Mouse (Mus musculus) layer of hippocampus, adult 11-12 months (tissue): Measurements from ENCODE around the gene Fgf3.
"Not testable (repeated sequence)": the region's sequence is repeated elsewhere in the genome, so short reads cannot be mapped to it uniquely, and the experiment has no call there.

ENCODE experiments used
- DNase-seq: peaks from one replicate; pipeline ENCODE4 v3.0.0; 2022; ENCODE audit warnings: low spot score

The Fgf3 gene

DNA sequence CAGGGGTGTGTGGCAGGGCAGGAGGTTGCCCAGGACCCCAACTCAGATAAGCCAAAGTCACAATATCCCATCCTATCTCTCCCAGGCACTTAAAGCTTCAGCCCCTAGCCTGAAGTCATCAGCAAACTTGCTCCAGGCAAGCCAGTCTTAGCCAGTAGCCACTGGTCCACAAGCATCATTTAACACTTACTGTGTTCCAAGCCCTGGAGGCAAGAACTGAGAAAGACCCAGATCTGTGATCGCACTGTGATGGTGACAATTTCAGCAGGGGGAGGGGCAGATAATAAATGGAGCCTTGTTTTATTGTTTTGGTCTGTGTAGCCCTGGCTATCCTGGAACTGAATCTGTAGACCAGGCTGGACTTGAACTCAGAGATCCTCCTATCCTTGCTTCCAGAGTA, 20.8 kb downstream of the Fgf3 start:
- DNase-seq = no peak

DNA sequence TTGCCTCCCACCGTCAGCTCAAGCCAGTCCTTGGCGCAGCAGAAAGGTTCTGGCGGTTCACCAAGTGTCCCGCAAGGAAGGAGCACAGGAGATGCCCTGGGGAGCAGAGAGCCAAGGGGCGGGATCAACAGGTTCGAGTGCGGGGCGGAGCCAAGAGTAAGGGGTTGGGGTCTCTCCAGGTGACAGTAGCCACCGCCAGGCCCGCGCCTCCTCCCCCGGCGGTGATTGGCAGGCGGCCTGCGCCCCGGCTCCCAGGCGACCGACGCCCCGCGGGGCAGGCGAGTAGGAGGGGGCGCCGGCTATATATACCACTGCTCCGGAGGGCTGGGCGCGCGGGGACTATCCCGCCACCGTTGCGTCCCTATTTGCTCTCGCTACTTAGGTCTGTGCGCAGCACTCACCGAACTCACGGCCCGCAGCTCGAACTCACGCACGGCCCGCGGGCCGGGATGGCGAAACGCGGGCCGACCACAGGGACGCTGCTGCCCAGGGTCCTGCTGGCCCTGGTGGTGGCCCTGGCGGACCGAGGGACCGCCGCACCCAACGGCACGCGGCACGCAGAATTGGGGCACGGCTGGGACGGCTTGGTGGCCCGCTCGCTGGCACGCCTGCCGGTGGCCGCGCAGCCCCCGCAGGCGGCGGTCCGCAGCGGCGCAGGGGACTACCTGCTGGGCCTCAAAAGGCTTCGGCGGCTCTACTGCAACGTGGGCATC, 23.3 kb downstream of the Fgf3 start:
- no peak for DNase-seq

DNA sequence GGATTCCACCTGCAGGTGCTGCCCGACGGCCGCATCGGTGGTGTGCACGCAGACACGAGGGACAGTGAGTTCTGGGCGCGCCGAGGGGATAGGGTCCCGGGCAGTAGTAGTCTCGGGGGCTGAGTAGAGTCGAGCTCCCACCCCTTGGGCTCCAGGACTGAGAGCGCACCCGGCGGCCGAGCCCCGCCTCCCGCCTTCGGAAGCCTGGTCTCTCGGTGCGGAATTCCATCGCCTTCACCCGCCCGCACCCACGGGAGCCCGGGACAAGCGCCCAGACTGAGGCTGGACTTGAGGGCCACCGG, 23.8 kb downstream of the Fgf3 start:
- no peak for DNase-seq

DNA sequence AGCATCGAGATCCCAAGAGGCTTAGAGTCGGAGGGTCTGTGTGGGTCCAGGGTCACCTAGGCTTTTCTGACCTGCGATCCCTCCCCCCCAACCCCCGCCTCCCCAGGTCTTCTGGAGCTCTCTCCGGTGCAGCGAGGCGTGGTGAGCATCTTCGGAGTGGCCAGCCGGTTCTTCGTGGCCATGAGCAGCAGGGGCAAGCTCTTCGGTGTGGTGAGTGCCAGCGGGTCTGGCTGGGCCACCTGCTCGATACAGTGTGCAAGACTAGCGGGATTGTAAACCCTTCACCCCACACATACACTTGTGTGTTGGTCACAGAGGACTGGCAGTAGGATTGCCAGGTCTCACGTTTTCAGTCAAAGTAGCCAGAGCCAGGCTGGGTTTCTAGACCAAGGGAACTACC, 24.2 kb downstream of the Fgf3 start:
- DNase-seq = no peak

DNA sequence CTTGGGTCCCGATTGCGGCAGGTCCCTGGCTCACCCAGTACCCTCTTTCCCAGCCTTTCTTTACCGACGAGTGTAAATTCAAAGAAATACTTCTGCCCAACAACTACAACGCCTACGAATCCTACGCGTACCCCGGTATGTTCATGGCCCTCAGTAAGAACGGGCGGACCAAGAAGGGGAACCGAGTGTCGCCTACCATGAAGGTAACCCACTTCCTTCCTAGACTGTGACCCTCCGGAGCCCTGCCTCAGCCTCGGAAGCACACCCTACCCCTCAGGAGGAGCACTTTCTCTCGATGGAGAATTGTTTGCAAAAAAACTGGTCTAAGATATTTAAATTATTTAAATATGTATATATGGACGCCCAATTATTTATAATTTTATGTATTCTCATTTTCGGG, 24.8 kb downstream of the Fgf3 start:
- no peak for DNase-seq

DNA sequence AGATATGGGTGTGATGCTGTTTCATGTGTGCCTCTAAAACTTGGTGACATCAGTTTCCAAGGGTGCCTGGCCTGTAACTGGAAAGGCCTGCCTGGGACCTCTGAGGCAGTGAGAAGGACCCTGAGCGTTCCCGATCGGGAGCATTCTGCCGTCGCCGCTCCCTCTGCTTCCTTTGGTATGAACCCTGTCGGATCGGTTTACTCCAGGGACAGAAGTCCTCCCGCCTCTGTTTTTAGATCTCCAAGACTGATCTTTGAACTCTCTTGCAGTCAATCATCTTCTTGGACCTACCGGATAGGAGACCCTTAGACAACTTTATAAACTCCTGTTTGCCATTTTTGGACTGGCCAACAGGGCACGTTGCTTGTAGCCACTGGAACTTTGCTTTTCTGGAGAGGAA, 25.3 kb downstream of the Fgf3 start:
- no peak for DNase-seq

DNA sequence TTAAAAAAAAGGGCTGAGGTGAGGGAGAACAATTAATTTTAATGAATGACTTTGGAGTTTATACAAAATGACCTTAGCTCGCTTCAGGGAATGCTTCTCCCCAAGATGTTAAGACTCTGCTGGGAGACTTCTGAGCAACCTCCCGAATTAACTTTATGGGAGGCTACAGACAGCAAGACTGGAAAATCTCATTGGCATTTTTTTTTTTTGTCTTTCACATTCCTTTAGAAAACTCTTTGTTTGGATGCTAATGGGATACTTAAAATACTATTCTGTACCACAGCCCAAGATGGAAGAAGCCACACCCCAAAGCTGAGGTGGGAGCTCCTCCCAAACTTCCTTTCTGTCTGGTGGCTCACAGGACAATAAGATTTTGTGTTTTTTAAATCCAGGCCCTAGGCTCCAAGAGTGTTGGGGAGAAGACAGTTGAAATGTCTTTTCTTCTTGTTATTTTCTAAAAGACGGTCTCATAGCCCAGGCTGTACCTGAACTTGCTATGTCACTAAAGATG, 26.3 kb downstream of the Fgf3 start:
- no peak for DNase-seq

DNA sequence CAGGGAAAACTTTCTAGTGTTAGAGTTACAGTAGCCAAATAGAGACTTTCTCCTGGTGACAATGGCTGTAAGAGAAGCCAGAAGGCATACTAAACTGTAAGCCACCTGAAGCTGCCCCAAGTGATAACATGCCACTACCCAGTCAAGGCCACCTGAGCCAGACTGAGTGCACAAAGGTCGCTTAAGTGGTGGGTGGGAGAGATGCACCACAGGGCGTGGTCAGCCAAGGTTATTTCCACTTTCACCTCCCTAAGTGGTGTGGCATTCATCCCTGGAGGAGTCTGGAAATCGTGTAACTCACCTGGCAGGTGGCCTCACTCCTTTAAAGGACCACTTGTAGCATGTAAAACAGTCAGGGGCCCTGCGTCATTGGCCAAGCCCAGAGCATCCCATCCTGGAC, 29.3 kb downstream of the Fgf3 start:
- DNase-seq = no peak

DNA sequence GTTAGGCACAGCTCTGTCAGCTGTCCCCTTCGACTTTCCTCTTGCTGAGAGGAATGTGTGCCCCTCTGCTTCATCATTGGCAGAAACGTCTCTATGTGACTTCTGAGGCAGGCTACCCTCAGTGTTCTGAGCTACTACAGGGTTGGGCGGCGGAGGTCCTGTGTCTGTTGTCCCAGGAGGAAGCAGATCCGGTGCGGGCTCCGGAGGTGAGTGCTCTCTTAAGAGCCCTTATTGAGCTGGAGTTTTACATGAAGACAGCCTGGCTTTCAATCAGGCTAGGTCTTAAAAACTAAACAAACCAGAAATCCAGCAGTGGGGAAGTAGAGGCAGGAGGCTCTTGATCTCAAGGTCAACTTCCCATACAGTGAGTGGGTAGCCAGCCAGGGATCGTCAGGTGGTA, 29.7 kb downstream of the Fgf3 start:
- DNase-seq = no peak

DNA sequence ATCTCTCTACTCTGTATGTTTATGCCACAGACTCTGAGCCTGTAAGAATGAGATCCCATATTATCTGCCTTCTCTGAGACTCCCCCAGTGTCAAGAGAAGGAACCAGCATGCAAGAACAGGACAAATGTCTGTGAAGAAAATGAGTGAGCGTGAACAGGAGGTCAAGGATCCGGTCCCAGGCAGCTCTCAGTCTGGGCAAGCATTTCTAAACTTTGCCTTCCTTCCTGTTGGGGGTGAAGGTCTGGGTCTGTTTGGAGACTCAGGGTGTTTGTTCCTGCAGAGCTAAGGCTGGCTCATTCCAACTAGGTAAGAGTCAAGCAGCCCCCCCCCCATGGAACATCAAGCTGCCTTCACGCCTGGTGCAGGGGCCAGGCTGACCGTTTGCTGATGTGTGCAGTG, 34.5 kb downstream of the Fgf3 start:
- DNase-seq = no peak

DNA sequence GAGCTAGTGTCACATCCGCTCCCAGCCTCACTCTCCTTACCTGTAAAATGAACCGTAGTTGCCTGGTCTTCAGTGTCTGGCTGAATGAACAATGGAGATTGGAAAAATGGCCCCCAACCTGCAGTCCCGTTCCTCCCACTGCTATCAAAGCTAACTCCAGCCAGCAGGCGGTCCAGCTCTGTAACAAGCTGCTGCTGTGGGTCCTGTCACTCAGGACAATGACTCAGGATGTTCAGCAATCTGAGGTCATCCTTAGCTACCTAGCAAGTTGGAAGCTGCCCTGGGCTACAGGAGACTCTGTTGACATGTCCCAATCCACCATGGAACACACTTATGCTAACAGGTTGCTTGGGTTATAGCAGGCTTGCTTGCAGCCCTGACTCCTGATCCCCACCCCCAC, 35.3 kb downstream of the Fgf3 start:
- DNase-seq = no peak

DNA sequence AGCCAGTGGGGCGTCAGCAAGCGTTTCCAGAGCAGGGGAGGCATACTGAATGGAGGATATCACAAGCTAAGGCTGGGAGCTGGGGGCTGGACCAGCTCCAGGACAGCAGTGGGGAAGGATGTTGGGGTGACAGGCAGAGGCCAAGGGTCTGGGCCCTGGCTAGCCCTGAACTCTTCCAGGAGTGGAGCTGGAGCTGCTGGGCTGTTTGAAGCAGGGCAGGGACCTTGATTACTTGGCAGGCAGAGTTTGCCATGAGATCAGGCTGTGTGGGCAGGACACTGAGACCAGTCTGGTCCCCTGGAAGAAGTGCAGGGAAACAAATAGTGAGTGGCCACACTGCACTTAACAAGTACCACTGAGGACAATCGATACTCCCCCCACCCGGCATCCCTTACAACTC, 36.3 kb downstream of the Fgf3 start:
- no peak for DNase-seq

DNA sequence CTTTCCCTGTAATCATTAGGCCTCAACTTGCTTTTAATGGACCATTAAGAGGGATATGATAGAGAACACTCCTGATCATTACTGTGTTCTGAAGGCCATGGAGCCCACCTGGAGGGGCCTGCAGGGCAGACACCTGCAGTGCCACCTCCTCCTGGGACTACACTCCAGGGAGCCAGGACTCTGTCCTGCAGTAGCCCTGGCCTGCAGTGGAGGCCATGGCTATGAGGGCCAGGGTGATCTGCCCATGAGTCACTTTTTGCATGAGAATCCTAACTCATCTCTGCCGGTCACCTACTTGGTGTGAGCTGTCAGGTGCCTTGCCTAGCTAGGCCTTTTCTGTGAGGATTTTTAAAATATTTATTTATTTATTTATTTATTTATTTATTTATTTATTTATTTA, 40.5 kb downstream of the Fgf3 start:
- DNase-seq = no peak

DNA sequence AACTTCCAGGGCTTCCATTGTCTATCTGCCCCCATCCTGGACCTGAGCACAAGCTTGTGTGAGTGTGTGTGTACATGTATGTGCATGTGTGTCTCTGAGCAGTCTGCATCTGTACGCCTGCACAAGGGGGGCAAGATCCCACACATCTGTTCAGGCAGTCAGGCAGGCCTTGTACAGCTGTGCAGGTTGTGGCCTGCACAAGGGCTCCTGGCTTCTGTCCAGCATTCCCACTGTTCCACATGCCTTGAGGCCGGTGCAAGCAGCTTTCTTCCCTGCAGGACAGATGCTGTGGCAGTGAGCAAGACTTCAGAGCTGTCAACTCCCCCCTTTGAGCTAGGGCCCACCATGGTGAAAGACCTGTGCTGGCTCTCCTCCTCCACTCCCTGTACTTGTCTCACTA, 45.2 kb downstream of the Fgf3 start:
- no peak for DNase-seq

DNA sequence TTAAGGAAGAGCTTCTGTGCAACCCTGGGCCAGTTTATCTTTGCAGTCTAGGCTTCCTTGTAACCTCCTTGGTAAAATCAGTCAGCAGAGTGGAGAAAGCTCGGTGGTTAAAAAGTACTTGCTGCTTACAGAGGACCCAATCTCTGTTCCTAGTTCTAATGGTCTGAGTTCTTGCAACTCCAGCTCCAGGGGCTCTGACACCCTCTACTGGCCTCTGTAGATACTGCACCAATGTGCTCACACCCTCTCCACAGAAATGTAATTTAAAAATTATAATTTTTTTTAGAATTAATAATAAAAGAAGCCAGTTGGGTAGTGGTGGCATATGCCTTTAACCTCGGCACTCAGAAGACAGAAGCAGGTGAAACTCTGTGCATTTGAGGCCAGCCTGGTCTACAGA, 49.8 kb downstream of the Fgf3 start:
- DNase-seq = no peak

DNA sequence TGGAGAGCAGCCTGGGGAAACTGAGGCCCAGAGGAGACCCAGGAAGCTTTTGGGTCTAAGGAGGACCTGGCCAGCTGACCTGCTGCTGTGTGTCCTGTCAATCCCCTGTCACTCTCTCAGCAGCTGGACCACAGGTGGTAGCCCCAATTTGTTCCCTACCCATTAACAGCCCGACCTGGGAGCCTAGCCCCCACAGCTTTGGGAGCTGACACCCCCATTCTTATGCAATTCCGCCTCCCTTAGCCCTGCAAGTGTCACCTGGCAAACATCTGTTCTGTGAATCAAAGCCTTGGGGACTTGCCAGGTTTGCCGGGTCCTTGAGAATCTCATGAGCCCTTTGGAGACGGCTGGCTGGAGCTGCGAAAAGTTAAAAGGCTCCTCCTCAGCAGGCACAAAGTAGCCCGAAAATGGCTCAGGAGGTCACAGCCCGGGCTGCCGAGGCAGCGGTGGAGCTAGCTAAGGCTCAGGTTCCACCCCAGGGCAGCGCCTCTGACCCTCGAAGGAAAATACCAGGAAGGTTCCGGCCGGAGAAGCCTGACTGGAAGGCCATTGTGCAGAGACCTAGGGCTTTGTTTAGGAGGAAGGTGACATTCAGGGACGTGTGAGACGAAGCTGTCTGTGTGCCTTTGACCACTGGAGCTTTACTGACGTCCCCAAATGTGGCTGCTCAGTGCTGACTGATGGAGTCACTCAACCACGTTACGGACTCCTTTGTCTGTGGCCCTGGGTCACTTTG, 50.8 kb downstream of the Fgf3 start:
- DNase-seq = no peak

DNA sequence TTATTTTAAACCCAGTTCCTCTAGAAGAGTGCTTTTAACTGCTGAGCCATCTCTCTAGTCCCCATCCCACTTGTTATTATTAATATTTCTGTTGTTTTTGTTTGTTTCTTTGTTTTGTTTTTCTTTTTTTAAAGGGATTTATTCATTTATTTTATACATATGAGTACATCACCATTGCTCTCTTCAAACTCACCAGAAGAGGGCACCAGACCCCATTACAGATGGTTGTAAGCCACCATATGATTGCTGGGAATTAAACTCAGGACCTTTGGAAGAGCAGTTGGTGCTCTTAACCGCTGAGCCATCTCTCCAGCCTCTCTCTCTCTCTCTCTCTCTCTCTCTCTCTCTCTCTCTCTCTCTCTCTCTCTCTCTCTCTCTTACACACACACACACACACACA, 52.8 kb downstream of the Fgf3 start:
- not testable (repeated sequence) for DNase-seq

DNA sequence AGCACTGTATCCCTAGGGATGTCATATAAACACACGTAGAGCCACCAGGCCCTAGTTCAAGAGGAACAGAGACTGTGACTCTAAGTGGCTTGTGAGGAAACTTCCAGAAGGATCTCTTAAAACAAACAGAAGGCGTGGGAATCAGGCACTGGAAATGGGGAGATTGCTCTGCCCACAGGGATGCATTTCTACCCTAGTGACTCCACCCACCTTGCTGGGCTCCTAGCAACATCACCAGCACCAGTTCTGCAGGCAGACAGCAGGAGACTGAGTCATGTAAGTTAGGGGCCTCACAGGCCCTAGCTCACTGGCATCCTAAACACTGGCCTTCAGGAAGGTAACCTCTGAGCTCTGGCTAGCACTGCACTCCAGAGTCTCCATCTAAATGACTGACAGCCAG, 54.0 kb downstream of the Fgf3 start:
- DNase-seq = no peak

DNA sequence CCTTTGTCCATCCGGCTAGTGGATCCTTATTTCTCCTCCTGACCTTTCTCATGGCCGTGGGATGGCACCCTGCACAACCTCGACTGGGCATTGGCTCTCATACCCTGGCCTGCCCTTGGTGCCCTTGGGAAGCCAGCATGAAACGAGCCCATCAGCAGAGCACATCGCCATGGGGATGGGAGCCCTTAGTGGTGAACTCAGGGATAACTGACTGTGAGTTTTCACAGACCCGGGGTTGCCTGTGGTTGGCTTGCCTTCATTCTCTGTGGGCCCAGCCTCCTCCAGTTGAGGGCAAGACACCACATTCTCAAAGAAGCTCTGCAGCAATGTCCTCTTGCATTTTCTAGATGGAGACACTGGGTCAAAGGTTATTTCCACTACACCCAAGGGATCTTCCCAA, 54.4 kb downstream of the Fgf3 start:
- no peak for DNase-seq
